Mouse (Mus musculus) liver, embryonic 14.5 days (tissue): Measurements from ENCODE around the gene Chd6.

Source experiments
- CTCF ChIP-seq: IDR thresholded peaks from 2 replicates; pipeline ENCODE4 v1.5.1; 2016; ENCODE audit warnings: antibody characterized with exemption, low read depth, control low read depth
- EP300 ChIP-seq: IDR thresholded peaks from 2 replicates; pipeline ENCODE4 v1.6.1; 2016; ENCODE audit warnings: antibody characterized with exemption, low read depth

GRCm38 (mm10) chr2:160917313-160917712 is 191.6 kb downstream of the Chd6 start:
- TF ChIP-seq CTCF (no peak), EP300 (no peak)
